Mouse (Mus musculus) ES-Bruce4 (cell line): ENCODE results near the gene Nnmt. TPM values are rescaled to one million over a fixed set of nuclear protein-coding genes. Genes with fewer than 3 reads are reported as not detected.

Experiments used
- H3K27ac ChIP-seq: 2 replicates; pipeline ENCODE4 v1.5.1; 2012; ENCODE audit warnings: low read length, inconsistent platforms; ENCODE audit not compliant: insufficient read depth
- H3K27me3 ChIP-seq: 2 replicates; pipeline ENCODE4 v1.6.1; 2012; ENCODE audit warnings: mild to moderate bottlenecking, low read length, inconsistent platforms; ENCODE audit not compliant: control insufficient read depth, poor library complexity, insufficient read depth, severe bottlenecking
- H3K36me3 ChIP-seq: 2 replicates; pipeline ENCODE4 v1.6.1; 2012; ENCODE audit warnings: inconsistent platforms, mild to moderate bottlenecking, low read length, moderate library complexity; ENCODE audit not compliant: control insufficient read depth, poor library complexity, insufficient read depth, severe bottlenecking
- H3K4me1 ChIP-seq: one replicate; pipeline ENCODE4 v1.8.1; 2011; ENCODE audit warnings: low read length; ENCODE audit not compliant: control insufficient read depth, insufficient read depth
- H3K4me3 ChIP-seq: 2 replicates; pipeline ENCODE4 v1.5.1; 2011; ENCODE audit warnings: low read depth, mild to moderate bottlenecking, low read length
- H3K9ac ChIP-seq: 2 replicates; pipeline ENCODE4 v1.6.1; 2012; ENCODE audit warnings: low read depth, mild to moderate bottlenecking, inconsistent platforms; ENCODE audit not compliant: poor library complexity, severe bottlenecking
- H3K9me3 ChIP-seq: replicated peaks from 2 replicates; pipeline ENCODE4 v1.6.1; 2012; ENCODE audit warnings: mild to moderate bottlenecking, low read length, inconsistent platforms; ENCODE audit not compliant: control insufficient read depth, poor library complexity, insufficient read depth, severe bottlenecking
- CTCF ChIP-seq: IDR thresholded peaks from one replicate; pipeline ENCODE4 v1.8.1; 2011; ENCODE audit warnings: low read depth, low read length
- EP300 ChIP-seq: IDR thresholded peaks from 2 replicates; pipeline ENCODE4 v1.6.1; 2011; ENCODE audit warnings: low read depth, low read length; ENCODE audit not compliant: insufficient read depth
- POLR2A ChIP-seq: IDR thresholded peaks from one replicate; pipeline ENCODE4 v1.8.1; 2011; ENCODE audit warnings: low read length; ENCODE audit not compliant: insufficient read depth
- polyA plus RNA-seq: library from polyadenylated mRNA; stranded (reverse); fragments of >200 nt; gene quantifications from 2 replicates; pipeline ENCODE4 v1.2.4, GENCODE M21; 2011; ENCODE audit warnings: low read depth; ENCODE audit not compliant: missing spikeins, insufficient read depth, insufficient read length

Nnmt gene
- polyA plus RNA-seq, 1 experiment = not detected

GRCm38 (mm10) chr9:48593915-48594314 lies 11.0 kb downstream of the Nnmt start:
- peaks cover 7% of the 10 kb centered on the region for H3K9me3 ChIP-seq
- H3K36me3 ChIP-seq = no peaks in the 10 kb centered on the region
- no peak overlapping the region for H3K9ac ChIP-seq
- no peak for TF ChIP-seq CTCF
- no peak for TF ChIP-seq EP300
- TF ChIP-seq POLR2A = no peak
- no peak overlapping the region for H3K27ac ChIP-seq
- H3K4me1 ChIP-seq = no peaks in the 10 kb centered on the region
- H3K27me3 ChIP-seq = no peaks in the 10 kb centered on the region
- no peak overlapping the region for H3K4me3 ChIP-seq

GRCm38 (mm10) chr9:48590606-48591005 lies 14.3 kb downstream of the Nnmt start:
- Histone ChIP-seq H3K4me3 (no peak overlapping the region), H3K36me3 (no peaks in the 10 kb centered on the region), H3K27me3 (no peaks in the 10 kb centered on the region), H3K27ac (no peak overlapping the region), H3K4me1 (no peaks in the 10 kb centered on the region), H3K9ac (no peak overlapping the region), H3K9me3 (peaks cover 6% of the 10 kb centered on the region)
- TF ChIP-seq EP300 (no peak), POLR2A (no peak), CTCF (no peak)

GRCm38 (mm10) chr9:48586332-48586731 lies 18.6 kb downstream of the Nnmt start:
- no peak overlapping the region for H3K9ac ChIP-seq
- H3K27ac ChIP-seq = no peak overlapping the region
- no peaks in the 10 kb centered on the region for H3K36me3 ChIP-seq
- peak; percentile 76 for TF ChIP-seq CTCF
- TF ChIP-seq POLR2A = no peak
- no peaks in the 10 kb centered on the region; the same call in 1 of the 2 replicates for H3K9me3 ChIP-seq
- no peaks in the 10 kb centered on the region for H3K27me3 ChIP-seq
- no peak overlapping the region for H3K4me3 ChIP-seq
- H3K4me1 ChIP-seq = no peaks in the 10 kb centered on the region

GRCm38 (mm10) chr9:48580808-48581207 lies 24.1 kb downstream of the Nnmt start:
- H3K9ac ChIP-seq = no peak overlapping the region
- no peak overlapping the region for H3K27ac ChIP-seq
- H3K4me1 ChIP-seq = no peaks in the 10 kb centered on the region

GRCm38 (mm10) chr9:48562388-48562787 lies 42.6 kb downstream of the Nnmt start:
- Histone ChIP-seq H3K4me3 (no peak overlapping the region), H3K9ac (no peak overlapping the region), H3K9me3 (no peaks in the 10 kb centered on the region), H3K4me1 (no peaks in the 10 kb centered on the region), H3K27me3 (no peaks in the 10 kb centered on the region), H3K27ac (no peak overlapping the region), H3K36me3 (no peaks in the 10 kb centered on the region)
- TF ChIP-seq CTCF (no peak), EP300 (no peak), POLR2A (no peak)

More at GRCm38 (mm10) chr9:48580808-48581207, 24.1 kb downstream of the Nnmt start:
- Histone ChIP-seq H3K36me3 (no peaks in the 10 kb centered on the region), H3K9me3 (no peaks in the 10 kb centered on the region), H3K27me3 (no peaks in the 10 kb centered on the region), H3K4me3 (no peak overlapping the region)
- no peak for TF ChIP-seq POLR2A
- TF ChIP-seq EP300 = no peak
- no peak for TF ChIP-seq CTCF

- H3K4me3 ChIP-seq = no peak overlapping the region
- H3K36me3 ChIP-seq = no peaks in the 10 kb centered on the region
- no peak overlapping the region for H3K9ac ChIP-seq
- no peaks in the 10 kb centered on the region for H3K27me3 ChIP-seq
- H3K27ac ChIP-seq = no peak overlapping the region
- peak; percentile 18 for TF ChIP-seq CTCF
- no peak for TF ChIP-seq POLR2A
- no peaks in the 10 kb centered on the region for H3K9me3 ChIP-seq
- no peaks in the 10 kb centered on the region for H3K4me1 ChIP-seq
Measured at GRCm38 (mm10) chr9:48559482-48560139, 45.3 kb downstream of the Nnmt start.
